Mouse (Mus musculus): ENCODE results near the gene Bdnf. TPM values are rescaled to one million over a fixed set of nuclear protein-coding genes. Genes with fewer than 3 reads are reported as not detected.

Gene Bdnf
- polyA plus RNA-seq, 1 experiment from 2014 or later = 5.2 TPM

GRCm38 (mm10) chr2:109729221-109729620 is 54.7 kb downstream of the Bdnf start:
- ATAC-seq (ENCODE audit: low FRiP score, low TSS enrichment) = no peak
- DNase-seq = no peak
- Histone ChIP-seq H3K4me1 (ENCODE audit: control insufficient read depth, insufficient read depth, low read length) (no peaks in the 10 kb centered on the region), H3K4me2 (ENCODE audit: low read length) (no peak overlapping the region), H3K9ac (replicated peaks; ENCODE audit: low read length) (no peak overlapping the region), H3K27me3 (ENCODE audit: control insufficient read depth, insufficient read depth, low read length) (no peaks in the 10 kb centered on the region), H3K9me3 (ENCODE audit: control insufficient read depth, low read length) (no peaks in the 10 kb centered on the region), H3K27ac (replicated peaks; ENCODE audit: low read depth, low read length) (no peak overlapping the region), H3K36me3 (ENCODE audit: control insufficient read depth, insufficient read depth, low read length) (no peaks in the 10 kb centered on the region), H3K4me3 (replicated peaks; ENCODE audit: low read depth, low read length) (no peak overlapping the region)
- WGBS = 95% methylated on average over 1 of the region's 1 CpGs

- H3K9ac ChIP-seq (replicated peaks; ENCODE audit: low read length) = no peak overlapping the region
- no peaks in the 10 kb centered on the region for H3K9me3 ChIP-seq (ENCODE audit: control insufficient read depth, low read length)
- H3K27ac ChIP-seq (replicated peaks; ENCODE audit: low read depth, low read length) = no peak overlapping the region
- H3K4me3 ChIP-seq (replicated peaks; ENCODE audit: low read depth, low read length) = no peak overlapping the region
- ATAC-seq (ENCODE audit: low FRiP score, low TSS enrichment) = no peak
- no peaks in the 10 kb centered on the region for H3K4me1 ChIP-seq (ENCODE audit: control insufficient read depth, insufficient read depth, low read length)
- no peak for DNase-seq
- no peaks in the 10 kb centered on the region for H3K36me3 ChIP-seq (ENCODE audit: control insufficient read depth, insufficient read depth, low read length)
- H3K4me2 ChIP-seq (ENCODE audit: low read length) = no peak overlapping the region
- WGBS = 72% methylated on average over 9 of the region's 9 CpGs
- no peaks in the 10 kb centered on the region for H3K27me3 ChIP-seq (ENCODE audit: control insufficient read depth, insufficient read depth, low read length)
Measured at GRCm38 (mm10) chr2:109733201-109734039, 58.9 kb downstream of the Bdnf start.

- no peaks in the 10 kb centered on the region for H3K36me3 ChIP-seq (ENCODE audit: control insufficient read depth, insufficient read depth, low read length)
- DNase-seq = no peak
- H3K4me1 ChIP-seq (ENCODE audit: control insufficient read depth, insufficient read depth, low read length) = no peaks in the 10 kb centered on the region
- H3K27ac ChIP-seq (replicated peaks; ENCODE audit: low read depth, low read length) = no peak overlapping the region
- H3K9me3 ChIP-seq (ENCODE audit: control insufficient read depth, low read length) = no peaks in the 10 kb centered on the region
- H3K4me2 ChIP-seq (ENCODE audit: low read length) = no peak overlapping the region
- ATAC-seq (ENCODE audit: low FRiP score, low TSS enrichment) = no peak
- 91% methylated on average over 3 of the region's 3 CpGs for WGBS
- H3K9ac ChIP-seq (replicated peaks; ENCODE audit: low read length) = no peak overlapping the region
- no peaks in the 10 kb centered on the region for H3K27me3 ChIP-seq (ENCODE audit: control insufficient read depth, insufficient read depth, low read length)
- no peak overlapping the region for H3K4me3 ChIP-seq (replicated peaks; ENCODE audit: low read depth, low read length)
Measured at GRCm38 (mm10) chr2:109734228-109734627, 59.7 kb downstream of the Bdnf start.

- Histone ChIP-seq H3K4me3 (replicated peaks; ENCODE audit: low read depth, low read length) (no peak overlapping the region), H3K9me3 (ENCODE audit: control insufficient read depth, low read length) (no peaks in the 10 kb centered on the region), H3K4me2 (ENCODE audit: low read length) (no peak overlapping the region), H3K27ac (replicated peaks; ENCODE audit: low read depth, low read length) (no peak overlapping the region), H3K36me3 (ENCODE audit: control insufficient read depth, insufficient read depth, low read length) (no peaks in the 10 kb centered on the region), H3K9ac (replicated peaks; ENCODE audit: low read length) (no peak overlapping the region), H3K4me1 (ENCODE audit: control insufficient read depth, insufficient read depth, low read length) (no peaks in the 10 kb centered on the region), H3K27me3 (ENCODE audit: control insufficient read depth, insufficient read depth, low read length) (no peaks in the 10 kb centered on the region)
- DNase-seq (no peak), ATAC-seq (ENCODE audit: low FRiP score, low TSS enrichment) (no peak)
- WGBS = 94% methylated on average over 6 of the region's 6 CpGs
Measured at GRCm38 (mm10) chr2:109734666-109735065, 60.2 kb downstream of the Bdnf start.

- H3K4me3 ChIP-seq (replicated peaks; ENCODE audit: low read depth, low read length) = no peak overlapping the region
- no peak for DNase-seq
- 0 out of 2 replicates have a peak, but pooled peaks have one; percentile 18 for ATAC-seq (ENCODE audit: low FRiP score, low TSS enrichment)
- H3K9me3 ChIP-seq (ENCODE audit: control insufficient read depth, low read length) = no peaks in the 10 kb centered on the region
- no peaks in the 10 kb centered on the region for H3K36me3 ChIP-seq (ENCODE audit: control insufficient read depth, insufficient read depth, low read length)
- no peak overlapping the region for H3K9ac ChIP-seq (replicated peaks; ENCODE audit: low read length)
- H3K4me2 ChIP-seq (ENCODE audit: low read length) = no peak overlapping the region
- no peaks in the 10 kb centered on the region for H3K4me1 ChIP-seq (ENCODE audit: control insufficient read depth, insufficient read depth, low read length)
- H3K27ac ChIP-seq (replicated peaks; ENCODE audit: low read depth, low read length) = no peak overlapping the region
- 57% methylated on average over 7 of the region's 7 CpGs for WGBS
- H3K27me3 ChIP-seq (ENCODE audit: control insufficient read depth, insufficient read depth, low read length) = no peaks in the 10 kb centered on the region
Measured at GRCm38 (mm10) chr2:109735347-109735746, 60.8 kb downstream of the Bdnf start.

- no peak overlapping the region for H3K9ac ChIP-seq (replicated peaks; ENCODE audit: low read length)
- H3K36me3 ChIP-seq (ENCODE audit: control insufficient read depth, insufficient read depth, low read length) = no peaks in the 10 kb centered on the region
- no peaks in the 10 kb centered on the region for H3K27me3 ChIP-seq (ENCODE audit: control insufficient read depth, insufficient read depth, low read length)
- H3K4me2 ChIP-seq (ENCODE audit: low read length) = no peak overlapping the region
- no peak for ATAC-seq (ENCODE audit: low FRiP score, low TSS enrichment)
- no peak for DNase-seq
- WGBS = 78% methylated on average over 2 of the region's 2 CpGs
- no peak overlapping the region for H3K27ac ChIP-seq (replicated peaks; ENCODE audit: low read depth, low read length)
- H3K9me3 ChIP-seq (ENCODE audit: control insufficient read depth, low read length) = no peaks in the 10 kb centered on the region
- H3K4me3 ChIP-seq (replicated peaks; ENCODE audit: low read depth, low read length) = no peak overlapping the region
- no peaks in the 10 kb centered on the region for H3K4me1 ChIP-seq (ENCODE audit: control insufficient read depth, insufficient read depth, low read length)
Measured at GRCm38 (mm10) chr2:109736306-109736705, 61.8 kb downstream of the Bdnf start.

GRCm38 (mm10) chr2:109738331-109738730 is 63.8 kb downstream of the Bdnf start:
- Histone ChIP-seq H3K27ac (replicated peaks; ENCODE audit: low read depth, low read length) (no peak overlapping the region), H3K27me3 (ENCODE audit: control insufficient read depth, insufficient read depth, low read length) (no peaks in the 10 kb centered on the region), H3K9ac (replicated peaks; ENCODE audit: low read length) (no peak overlapping the region), H3K4me3 (replicated peaks; ENCODE audit: low read depth, low read length) (no peak overlapping the region), H3K36me3 (ENCODE audit: control insufficient read depth, insufficient read depth, low read length) (no peaks in the 10 kb centered on the region), H3K4me1 (ENCODE audit: control insufficient read depth, insufficient read depth, low read length) (peaks cover under 1% of the 10 kb centered on the region; the same call in 1 of the 2 replicates), H3K9me3 (ENCODE audit: control insufficient read depth, low read length) (no peaks in the 10 kb centered on the region), H3K4me2 (ENCODE audit: low read length) (no peak overlapping the region)
- ATAC-seq (ENCODE audit: low FRiP score, low TSS enrichment) = no peak
- no peak for DNase-seq
- WGBS = 88% methylated on average over 2 of the region's 2 CpGs

GRCm38 (mm10) chr2:109743208-109743960 is 68.9 kb downstream of the Bdnf start:
- Histone ChIP-seq H3K27me3 (ENCODE audit: control insufficient read depth, insufficient read depth, low read length) (no peaks in the 10 kb centered on the region), H3K27ac (replicated peaks; ENCODE audit: low read depth, low read length) (no peak overlapping the region), H3K4me1 (ENCODE audit: control insufficient read depth, insufficient read depth, low read length) (peaks cover 6% of the 10 kb centered on the region; the same call in 1 of the 2 replicates), H3K9me3 (ENCODE audit: control insufficient read depth, low read length) (no peaks in the 10 kb centered on the region), H3K4me3 (replicated peaks; ENCODE audit: low read depth, low read length) (no peak overlapping the region), H3K9ac (replicated peaks; ENCODE audit: low read length) (no peak overlapping the region), H3K4me2 (ENCODE audit: low read length) (no peak overlapping the region), H3K36me3 (ENCODE audit: control insufficient read depth, insufficient read depth, low read length) (no peaks in the 10 kb centered on the region)
- ATAC-seq (ENCODE audit: low FRiP score, low TSS enrichment) (0 out of 2 replicates have a peak, but pooled peaks have one; percentile 34), DNase-seq (peak; percentile 24)
- WGBS = 45% methylated on average over 3 of the region's 3 CpGs
